Mouse (Mus musculus) lung, postnatal 0 days (tissue): Measurements from ENCODE around the gene Kcnj8. TPM values are rescaled to one million over a fixed set of nuclear protein-coding genes. Genes with fewer than 3 reads are reported as not detected.

ENCODE experiments used
- ATAC-seq: fragments of 200-750 bp; cut with Nextera tagmentation; 2 replicates; pipeline ENCODE4 v1.8.0; 2017; ENCODE audit warnings: moderate library complexity
- DNase-seq: peaks from one replicate; pipeline ENCODE4 v3.0.0-alpha.2; 2016; ENCODE audit warnings: low spot score
- H3K27ac ChIP-seq: fragments of 300-500 bp; sonication (generic); 2 replicates; pipeline ENCODE4 v1.5.1; 2014; ENCODE audit warnings: antibody characterized with exemption, mild to moderate bottlenecking, low read length, mixed read lengths
- H3K27me3 ChIP-seq: fragments of 300-500 bp; sonication (generic); replicated peaks from 2 replicates; pipeline ENCODE4 v1.6.1; 2014; ENCODE audit warnings: low read length, mixed read lengths; ENCODE audit not compliant: insufficient read depth
- H3K36me3 ChIP-seq: fragments of 300-500 bp; sonication (generic); 2 replicates; pipeline ENCODE4 v1.6.1; 2014; ENCODE audit warnings: low read length, mixed read lengths; ENCODE audit not compliant: insufficient read depth
- H3K4me1 ChIP-seq: fragments of 300-500 bp; sonication (generic); 2 replicates; pipeline ENCODE4 v1.6.1; 2014; ENCODE audit warnings: antibody characterized with exemption, low read depth, low read length, mixed read lengths; ENCODE audit not compliant: insufficient read depth
- H3K4me2 ChIP-seq: fragments of 300-500 bp; sonication (generic); replicated peaks from 2 replicates; pipeline ENCODE4 v1.6.1; 2014; ENCODE audit warnings: low read depth, mild to moderate bottlenecking, low read length, moderate library complexity, mixed read lengths
- H3K4me3 ChIP-seq: fragments of 300-500 bp; sonication (generic); 2 replicates; pipeline ENCODE4 v1.5.1; 2014; ENCODE audit warnings: low read depth, low read length
- H3K9ac ChIP-seq: fragments of 300-500 bp; sonication (generic); replicated peaks from 2 replicates; pipeline ENCODE4 v1.6.1; 2014; ENCODE audit warnings: low read depth, mild to moderate bottlenecking
- H3K9me3 ChIP-seq: fragments of 300-500 bp; sonication (generic); 2 replicates; pipeline ENCODE4 v1.6.1; 2016; ENCODE audit warnings: low read length, mixed read lengths
- CTCF ChIP-seq: IDR thresholded peaks from 2 replicates; pipeline ENCODE4 v1.5.1; 2016; ENCODE audit warnings: antibody characterized with exemption, mild to moderate bottlenecking
- EP300 ChIP-seq: IDR thresholded peaks from 2 replicates; pipeline ENCODE4 v1.6.1; 2016; ENCODE audit warnings: antibody characterized with exemption, mild to moderate bottlenecking, control low read depth
- WGBS: fragments of 180-500 bp; shearing (Covaris S2); extraction: QIAGEN DNeasy Blood & Tissue Kit; methylation state at CpG from one replicate; pipeline ENCODE4 v1.1.7; 2014; 5-methylcytosine and 5-hydroxymethylcytosine counted together
- polyA plus RNA-seq: library from polyadenylated mRNA; unstranded; fragments of >200 nt; fragmentation: Nextera tagmentation; extraction: Ambion mirVana; gene quantifications from 2 replicates; pipeline ENCODE4 v1.2.1, GENCODE M21; 2015

Kcnj8 gene
- polyA plus RNA-seq, result 17.7 and 21.5 TPM in 2 replicates

DNA sequence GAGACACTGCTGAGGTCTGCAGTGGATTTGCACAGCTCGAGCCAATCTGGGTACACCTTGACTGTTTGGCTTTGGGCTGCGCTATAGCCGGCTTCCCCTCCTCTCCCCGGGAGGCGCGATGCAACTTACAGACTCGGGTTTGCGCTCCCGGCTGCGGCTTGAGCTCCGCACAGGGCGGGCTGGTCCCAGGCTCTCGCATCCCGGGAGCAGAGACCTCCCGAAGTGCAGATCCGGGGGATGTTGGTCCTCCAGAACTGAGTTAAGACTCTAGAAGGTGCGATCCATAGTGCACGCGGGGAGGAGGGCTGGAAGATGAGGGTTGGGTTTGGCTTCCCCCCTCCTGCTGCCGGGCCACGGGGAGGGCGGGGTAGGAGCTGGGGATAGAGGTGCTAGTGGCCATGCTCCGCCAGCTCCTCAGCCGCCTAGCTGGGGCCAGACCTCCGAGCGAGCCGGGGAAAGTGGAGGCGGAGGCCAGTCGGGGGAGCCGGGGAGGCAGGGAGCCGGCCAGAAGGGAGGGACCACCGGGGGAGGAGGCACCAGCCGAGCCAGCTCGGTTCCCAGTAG, at the start of gene Kcnj8:
Kcnj8 (minus strand) TSS at position 560 of the 564 bp plus-strand sequence.
- peak within 1 kb of the TSS; percentile 40 for H3K4me3 ChIP-seq
- DNase-seq (peak; percentile 74), ATAC-seq (peak; percentile 86)
- no peaks in the 10 kb centered on the region for H3K9me3 ChIP-seq
- H3K9ac ChIP-seq, result peak within 1 kb of the TSS; percentile 39
- 2% methylated on average over 34 of the region's 34 CpGs for WGBS
- peak within 1 kb of the TSS; percentile 74 for H3K4me2 ChIP-seq
- H3K4me1 ChIP-seq, result peaks cover 3% of the 10 kb centered on the region; the same call in 1 of the 2 replicates
- H3K36me3 ChIP-seq, result no peaks in the 10 kb centered on the region
- peak within 1 kb of the TSS; percentile 71 for H3K27ac ChIP-seq
- peaks cover 24% of the 10 kb centered on the region for H3K27me3 ChIP-seq
- no peak for TF ChIP-seq EP300
- TF ChIP-seq CTCF, result peak; percentile 5; the same call in 1 of the 2 replicates

DNA sequence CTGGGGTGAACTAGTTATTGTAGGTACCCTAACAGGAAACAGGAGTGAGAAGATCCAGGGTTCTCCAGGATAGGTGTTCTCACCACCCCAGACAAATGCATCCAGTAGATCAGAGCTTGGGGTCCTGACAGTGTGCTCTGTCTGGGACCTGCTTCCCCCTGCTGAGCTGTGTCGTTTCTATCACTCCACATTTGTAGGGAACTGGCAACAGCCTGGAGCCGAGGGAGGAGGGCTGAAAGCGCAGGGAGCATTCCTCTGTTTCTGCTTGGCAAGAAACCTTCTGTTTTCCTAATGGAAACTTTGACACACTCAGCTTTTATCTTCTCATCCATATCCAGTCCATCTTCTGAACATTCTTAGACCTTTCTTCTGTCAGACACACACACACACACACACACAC, 45.2 kb upstream of the Kcnj8 start:
- peak; percentile 60 for ATAC-seq
- no peak for TF ChIP-seq CTCF
- TF ChIP-seq EP300, result no peak
- Histone ChIP-seq H3K4me2 (no peak overlapping the region), H3K4me1 (no peaks in the 10 kb centered on the region), H3K9me3 (no peaks in the 10 kb centered on the region), H3K27ac (no peak overlapping the region), H3K36me3 (no peaks in the 10 kb centered on the region), H3K9ac (no peak overlapping the region), H3K27me3 (no peaks in the 10 kb centered on the region), H3K4me3 (no peak overlapping the region)
- DNase-seq, result peak; percentile 77
- WGBS, result 8% methylated on average over 3 of the region's 3 CpGs

DNA sequence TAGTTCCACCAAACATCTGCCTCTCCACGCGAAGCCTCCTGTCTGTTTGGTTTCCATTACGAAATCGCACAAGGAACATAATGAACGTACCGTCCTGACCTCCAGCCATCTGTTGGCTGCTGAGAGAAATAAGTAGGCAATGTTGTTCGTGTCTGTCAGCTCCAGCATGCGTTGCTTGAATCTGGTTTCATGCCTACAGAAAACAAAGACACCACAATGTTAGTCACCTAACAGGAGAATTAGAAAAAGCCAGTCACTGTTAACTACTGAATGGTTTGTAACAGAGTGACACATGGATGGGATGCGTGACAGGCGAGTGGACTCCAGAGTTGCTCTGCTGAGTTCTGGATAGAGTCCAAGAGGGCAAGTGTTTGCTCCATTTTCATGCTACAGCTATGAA, 42.9 kb upstream of the Kcnj8 start:
- 48% methylated on average over 10 of the region's 10 CpGs for WGBS
- Histone ChIP-seq H3K9ac (no peak overlapping the region), H3K4me3 (no peak overlapping the region), H3K36me3 (no peaks in the 10 kb centered on the region), H3K27me3 (no peaks in the 10 kb centered on the region), H3K4me1 (no peaks in the 10 kb centered on the region), H3K4me2 (no peak overlapping the region), H3K27ac (no peak overlapping the region), H3K9me3 (no peaks in the 10 kb centered on the region)
- TF ChIP-seq EP300 (peak; percentile 85), CTCF (peak; percentile 19; the same call in 1 of the 2 replicates)
- DNase-seq, result peak; percentile 93
- ATAC-seq, result peak; percentile 82

DNA sequence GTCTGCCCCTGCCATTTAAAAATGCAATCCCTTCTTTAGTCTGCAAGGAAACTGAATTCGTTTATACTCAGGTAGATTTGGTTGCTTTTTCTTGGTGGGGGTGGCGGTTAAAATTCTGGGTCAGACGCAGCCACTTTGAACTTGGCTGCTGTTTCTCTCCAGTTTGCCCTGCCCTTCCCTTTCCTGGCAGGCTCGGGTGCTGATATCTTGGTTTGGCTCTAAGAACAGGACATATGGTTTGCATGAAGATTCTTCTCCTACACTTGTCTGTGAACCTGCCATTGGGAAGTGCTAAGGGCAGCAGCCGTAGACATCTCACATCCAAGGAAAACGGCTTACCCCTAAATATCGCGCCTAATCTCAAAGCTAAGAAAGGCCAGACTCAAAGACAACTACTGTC, 41.0 kb upstream of the Kcnj8 start:
- no peaks in the 10 kb centered on the region for H3K36me3 ChIP-seq
- DNase-seq (no peak), ATAC-seq (no peak)
- H3K4me3 ChIP-seq, result no peak overlapping the region
- H3K9ac ChIP-seq, result no peak overlapping the region
- no peaks in the 10 kb centered on the region for H3K9me3 ChIP-seq
- TF ChIP-seq CTCF (no peak), EP300 (no peak)
- no peak overlapping the region for H3K27ac ChIP-seq
- H3K4me1 ChIP-seq, result no peaks in the 10 kb centered on the region
- no peak overlapping the region for H3K4me2 ChIP-seq
- H3K27me3 ChIP-seq, result no peaks in the 10 kb centered on the region
- 79% methylated on average over 8 of the region's 8 CpGs for WGBS

DNA sequence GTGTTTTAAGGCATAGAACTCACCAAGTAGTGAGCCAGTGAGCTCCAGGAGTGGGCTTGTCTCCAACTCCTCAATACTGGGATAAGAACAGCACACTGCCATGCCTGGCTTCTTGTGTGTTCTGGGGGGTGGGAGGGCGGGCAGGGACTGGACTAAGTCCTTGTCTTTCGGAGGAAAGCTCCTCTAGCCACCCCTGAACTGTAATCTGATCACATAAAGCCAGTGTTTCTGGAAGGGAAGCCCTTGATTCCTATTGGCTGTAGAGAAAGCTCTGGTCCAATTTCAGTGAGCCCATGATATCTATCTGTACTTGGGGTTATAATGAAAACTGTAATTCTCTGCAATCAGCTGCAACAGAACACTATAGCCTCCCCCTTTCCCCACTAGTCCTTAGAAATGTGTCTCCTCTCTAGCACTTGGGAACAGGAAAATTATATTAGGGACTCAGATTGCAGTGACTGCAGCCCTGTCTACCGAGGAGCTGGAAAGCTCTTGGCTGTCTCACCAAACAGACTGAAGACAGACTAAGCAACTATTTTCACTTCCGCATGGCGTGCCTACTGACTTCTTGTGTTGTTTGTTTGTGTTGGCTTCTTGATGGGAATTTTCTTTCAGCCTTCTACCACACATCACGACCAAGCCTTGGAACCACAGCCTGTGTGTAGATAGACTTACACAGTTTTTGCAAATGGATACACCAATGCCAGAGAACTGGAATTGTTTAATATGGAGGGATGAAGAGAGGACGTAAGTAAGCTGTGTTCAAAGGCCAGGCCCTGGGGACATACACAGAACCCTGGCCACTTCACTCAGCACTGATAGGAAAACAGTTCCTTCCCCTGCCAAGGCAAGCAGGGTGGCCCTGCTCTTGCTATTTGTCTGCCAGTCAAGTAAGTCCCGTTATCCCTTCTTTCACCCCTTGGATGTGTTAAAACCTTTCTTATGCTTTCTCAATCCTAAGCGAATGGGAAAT, 38.3 kb upstream of the Kcnj8 start:
- H3K4me2 ChIP-seq, result no peak overlapping the region
- no peak for TF ChIP-seq EP300
- TF ChIP-seq CTCF, result no peak
- no peaks in the 10 kb centered on the region for H3K9me3 ChIP-seq
- H3K36me3 ChIP-seq, result no peaks in the 10 kb centered on the region
- 52% methylated on average over 9 of the region's 9 CpGs for WGBS
- peak; percentile 18 for ATAC-seq
- no peaks in the 10 kb centered on the region for H3K27me3 ChIP-seq
- no peak for DNase-seq
- H3K27ac ChIP-seq, result no peak overlapping the region
- H3K9ac ChIP-seq, result no peak overlapping the region
- H3K4me3 ChIP-seq, result no peak overlapping the region
- no peaks in the 10 kb centered on the region for H3K4me1 ChIP-seq

DNA sequence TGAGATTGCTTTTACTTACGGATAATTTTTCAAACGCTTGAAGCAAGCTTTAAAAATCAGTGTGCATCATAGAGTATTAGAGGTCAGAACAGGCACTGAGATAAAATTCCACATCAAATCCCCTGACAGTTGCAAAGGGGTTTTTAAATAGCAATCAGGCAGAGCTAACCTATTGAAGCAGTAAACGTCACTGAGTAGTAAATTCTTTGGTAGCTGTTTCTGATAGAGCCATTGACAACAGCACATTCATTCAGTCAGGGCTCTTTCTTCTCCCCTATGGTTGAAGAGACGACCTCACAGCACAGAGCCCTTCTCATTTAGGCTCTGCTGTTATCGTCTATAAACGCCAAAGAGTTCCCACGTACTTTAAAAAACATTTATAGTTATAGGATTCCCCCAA, 35.7 kb upstream of the Kcnj8 start:
- H3K36me3 ChIP-seq, result no peaks in the 10 kb centered on the region
- H3K4me1 ChIP-seq, result no peaks in the 10 kb centered on the region
- H3K9me3 ChIP-seq, result no peaks in the 10 kb centered on the region
- H3K27me3 ChIP-seq, result no peaks in the 10 kb centered on the region
- TF ChIP-seq EP300, result no peak
- TF ChIP-seq CTCF, result no peak
- no peak overlapping the region for H3K4me2 ChIP-seq
- DNase-seq (no peak), ATAC-seq (no peak)
- no peak overlapping the region for H3K4me3 ChIP-seq
- no peak overlapping the region for H3K27ac ChIP-seq
- 65% methylated on average over 7 of the region's 7 CpGs for WGBS
- no peak overlapping the region for H3K9ac ChIP-seq
